In the genomic region with DNA sequence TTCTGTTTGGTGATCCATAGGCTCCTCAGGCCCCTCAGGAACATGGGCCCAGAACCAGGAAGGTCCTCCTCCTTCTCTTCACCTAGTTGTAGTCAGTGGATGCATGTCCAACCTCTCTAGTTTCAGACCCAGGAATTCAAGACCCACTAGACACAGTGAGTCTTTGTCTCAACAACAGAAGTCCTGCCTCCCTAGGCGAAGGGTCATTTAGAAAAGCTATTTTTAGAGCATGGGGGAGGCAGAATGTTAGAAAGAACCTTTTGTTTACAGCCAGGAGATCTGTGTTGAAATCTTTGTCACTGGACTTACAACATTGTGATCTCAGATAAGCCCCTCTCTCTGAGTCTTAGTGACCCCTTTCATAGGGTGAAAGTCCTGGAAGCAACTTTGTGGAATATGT, we compare ENCODE assay signal across 24 mouse cellular contexts.
DNase-seq lines count a peak whose midpoint lies in the region; ATAC-seq lines count a peak whose summit lies in the region.
"Had no signal": no experiment of that assay in that cellular context is flagged by ENCODE, and none has a peak within 500 bp of the region (broad histone marks: within the 10 kb centered on the region; RNA-seq: fewer than 3 reads in every experiment).

No protein-coding gene starts in this region.

- no peaks in the 10 kb centered on the region for H3K9me3 ChIP-seq in limb, embryonic 12.5 days
- no peaks in the 10 kb centered on the region for H3K9me3 ChIP-seq in limb, embryonic 10.5 days (replicated peaks)
- H3K9me3 ChIP-seq in embryonic facial prominence, embryonic 14.5 days (ENCODE audit: control insufficient read depth, low read length), result no peaks in the 10 kb centered on the region
- H3K9me3 ChIP-seq: embryonic facial prominence, embryonic 15.5 days; forebrain, embryonic 10.5 days; G1E; heart, embryonic 15.5 days; hindbrain, embryonic 10.5 days; lung, embryonic 15.5 days had no signal

- H3K9ac ChIP-seq in limb, embryonic 12.5 days (replicated peaks), result no peak overlapping the region
- H3K9ac ChIP-seq in embryonic facial prominence, embryonic 14.5 days (ENCODE audit: low read depth, low read length), result no peak overlapping the region
- H3K9ac ChIP-seq: embryonic facial prominence, embryonic 15.5 days; forebrain, postnatal 0 days; heart, embryonic 15.5 days; lung, embryonic 15.5 days had no signal

- H3K4me3 ChIP-seq in limb, embryonic 12.5 days (replicated peaks), result no peak overlapping the region
- H3K4me3 ChIP-seq in limb, embryonic 10.5 days, result no peak overlapping the region
- no peak overlapping the region for H3K4me3 ChIP-seq in embryonic facial prominence, embryonic 14.5 days (ENCODE audit: low read depth, low read length)
- H3K4me3 ChIP-seq: embryonic facial prominence, embryonic 15.5 days; forebrain, embryonic 10.5 days; heart, embryonic 15.5 days; hindbrain, embryonic 10.5 days; lung, embryonic 15.5 days had no signal

- no peaks in the 10 kb centered on the region for H3K36me3 ChIP-seq in limb, embryonic 12.5 days
- no peaks in the 10 kb centered on the region for H3K36me3 ChIP-seq in limb, embryonic 10.5 days
- H3K36me3 ChIP-seq in embryonic facial prominence, embryonic 14.5 days (ENCODE audit: control insufficient read depth, insufficient read depth, low read length), result no peaks in the 10 kb centered on the region
- H3K36me3 ChIP-seq: embryonic facial prominence, embryonic 15.5 days; forebrain, embryonic 10.5 days; G1E; heart, embryonic 15.5 days; hindbrain, embryonic 10.5 days; lung, embryonic 15.5 days had no signal

- H3K27me3 ChIP-seq in limb, embryonic 12.5 days, result no peaks in the 10 kb centered on the region
- no peaks in the 10 kb centered on the region for H3K27me3 ChIP-seq in limb, embryonic 10.5 days (ENCODE audit: low read depth, poor library complexity, severe bottlenecking)
- no peaks in the 10 kb centered on the region for H3K27me3 ChIP-seq in embryonic facial prominence, embryonic 14.5 days (replicated peaks; ENCODE audit: control insufficient read depth, insufficient read depth, low read length)
- H3K27me3 ChIP-seq: embryonic facial prominence, embryonic 15.5 days; heart, embryonic 15.5 days; lung, embryonic 15.5 days had no signal

- peak overlapping the region; percentile 5; the same call in 1 of the 2 replicates for H3K27ac ChIP-seq in limb, embryonic 12.5 days
- H3K27ac ChIP-seq in limb, embryonic 10.5 days, result no peak overlapping the region; the same call in 1 of the 2 replicates
- no peak overlapping the region for H3K27ac ChIP-seq in embryonic facial prominence, embryonic 14.5 days (replicated peaks; ENCODE audit: low read depth, low read length)
- H3K27ac ChIP-seq: embryonic facial prominence, embryonic 15.5 days; forebrain, embryonic 10.5 days; heart, embryonic 15.5 days; hindbrain, postnatal 0 days; kidney, postnatal 0 days; lung, embryonic 15.5 days had no signal

- DNase-seq in embryo, embryonic 11 days, result peak; percentile 30
- no peak for DNase-seq in embryo, embryonic 9.5 days (ENCODE audit: extremely low spot score)
- DNase-seq in limb, embryonic 10.5 days (ENCODE audit: low spot score), result no peak
- peak; percentile 43 for DNase-seq in 3T3-L1 (ENCODE audit: low read depth, low spot score)
- DNase-seq in embryonic facial prominence, embryonic 14.5 days (ENCODE audit: low spot score), result peak; percentile 15
- DNase-seq in retina, embryonic 14.5 days (ENCODE audit: low spot score), result no peak
- DNase-seq: adrenal gland, postnatal 36 days; cerebellum, adult 18-20 months; forebrain, postnatal 0 days; gastrocnemius, postnatal 36 days; kidney, adult 18-20 months; retina, postnatal 1 day; right cerebral cortex, postnatal 4 days had no signal

- no peak for ATAC-seq in limb, embryonic 12.5 days (ENCODE audit: insufficient number of reproducible peaks, insufficient read depth, low FRiP score, low TSS enrichment, low read depth)
- no peak for ATAC-seq in embryonic facial prominence, embryonic 14.5 days (ENCODE audit: low read depth)
- ATAC-seq: forebrain, postnatal 0 days; hindbrain, postnatal 0 days; midbrain, embryonic 16.5 days had no signal

- 71% methylated on average over 1 of the region's 1 CpGs for WGBS in limb, embryonic 12.5 days
- WGBS in limb, embryonic 10.5 days, result 65% methylated on average over 1 of the region's 1 CpGs
- WGBS in embryonic facial prominence, embryonic 14.5 days, result 37% methylated on average over 1 of the region's 1 CpGs

- H3K4me2 ChIP-seq in limb, embryonic 12.5 days, result no peak overlapping the region
- H3K4me2 ChIP-seq in embryonic facial prominence, embryonic 14.5 days (ENCODE audit: low read depth, low read length), result no peak overlapping the region
- H3K4me2 ChIP-seq: embryonic facial prominence, embryonic 15.5 days; heart, embryonic 15.5 days; liver, embryonic 11.5 days; lung, embryonic 15.5 days had no signal

- 0 out of 2 replicates have a peak, but pooled peaks cover 3% of the 10 kb centered on the region for H3K4me1 ChIP-seq in limb, embryonic 12.5 days (replicated peaks)
- H3K4me1 ChIP-seq in limb, embryonic 10.5 days, result no peaks in the 10 kb centered on the region
- H3K4me1 ChIP-seq in embryonic facial prominence, embryonic 14.5 days (ENCODE audit: control insufficient read depth, insufficient read depth, low read length), result 0 out of 2 replicates have a peak, but pooled peaks cover 4% of the 10 kb centered on the region
- H3K4me1 ChIP-seq: embryonic facial prominence, embryonic 15.5 days; heart, embryonic 15.5 days; hindbrain, embryonic 10.5 days; lung, embryonic 15.5 days had no signal

Comparison
In these comparisons a context has a peak if more than half of its experiments do, and no peak if none do; other contexts are left out.
1. DNase-seq: peak in embryo, embryonic 11 days (single experiment), 3T3-L1 (single experiment) and embryonic facial prominence, embryonic 14.5 days (single experiment); none in embryo, embryonic 9.5 days (single experiment), limb, embryonic 10.5 days (single experiment) and retina, embryonic 14.5 days (single experiment).